Mouse (Mus musculus) layer of hippocampus, adult 11-12 months (tissue): Measurements from ENCODE around the gene Trim66.

ENCODE experiments used
- DNase-seq: peaks from one replicate; pipeline ENCODE4 v3.0.0; 2022; ENCODE audit warnings: low spot score

The Trim66 gene

GRCm38 (mm10) chr7:109508034-109508433 lies at the start of gene Trim66:
TSS of gene Trim66 (minus strand) at chr7:109508134.
- DNase-seq: no peak

- no peak for DNase-seq
Observed at GRCm38 (mm10) chr7:109546726-109547125, 38.8 kb upstream of the Trim66 start.

DNA sequence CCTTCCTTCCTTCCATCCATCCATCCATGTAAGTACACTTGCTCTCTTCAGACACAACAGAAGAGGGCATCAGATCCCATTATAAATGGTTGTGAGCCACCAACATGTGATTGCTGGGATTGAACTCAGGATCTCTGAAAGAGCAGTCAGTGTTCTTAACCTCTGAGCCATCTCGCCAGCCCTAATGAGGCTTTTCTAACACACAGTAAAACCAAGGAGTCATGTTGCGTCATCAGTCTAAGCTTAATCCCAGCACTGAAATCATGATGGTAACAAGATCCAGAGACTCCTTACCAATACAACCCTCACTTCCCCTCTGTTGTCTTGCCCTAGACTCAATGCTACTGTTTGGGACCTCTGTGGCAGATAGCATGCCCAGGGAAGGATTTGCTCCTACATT lies 38.3 kb upstream of the Trim66 start:
- no peak for DNase-seq

DNA sequence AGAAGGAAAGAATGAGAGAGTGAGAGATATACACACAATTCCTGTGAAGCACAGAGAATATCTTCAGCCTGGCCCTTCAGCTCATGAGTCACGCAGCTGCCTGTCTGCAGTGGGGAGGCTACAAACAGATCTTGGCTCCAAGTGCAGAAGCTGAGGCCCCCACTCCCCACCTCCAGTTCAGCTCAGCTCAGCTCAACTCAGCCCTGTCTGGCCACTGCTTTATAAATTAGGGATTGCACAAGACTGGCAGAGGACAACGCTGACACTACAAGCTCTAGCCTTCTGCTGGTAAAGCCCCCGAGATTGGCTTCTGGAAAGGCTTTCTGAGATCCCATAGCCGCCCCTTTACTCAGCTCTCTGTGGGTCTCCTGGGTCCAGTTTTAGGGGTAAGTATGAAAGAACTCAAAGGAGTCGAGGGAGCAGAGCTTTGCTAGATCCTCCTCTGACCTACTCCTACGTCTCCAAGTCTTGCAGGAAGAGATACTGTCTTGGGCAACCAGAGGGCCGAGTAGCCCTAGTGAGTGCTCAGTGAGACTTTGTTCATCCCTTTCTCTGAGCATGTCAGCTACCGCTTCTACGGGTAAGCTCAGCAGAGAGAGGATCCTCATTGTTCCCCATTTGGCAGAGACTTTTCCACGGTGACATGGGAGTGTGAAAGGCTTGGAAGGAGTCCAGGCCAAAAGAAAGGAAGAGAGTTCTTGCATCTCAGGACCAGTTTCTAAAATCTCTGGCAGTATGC lies 37.5 kb upstream of the Trim66 start:
- DNase-seq: no peak

- no peak for DNase-seq
Observed at GRCm38 (mm10) chr7:109544792-109545191, 36.9 kb upstream of the Trim66 start.

DNA sequence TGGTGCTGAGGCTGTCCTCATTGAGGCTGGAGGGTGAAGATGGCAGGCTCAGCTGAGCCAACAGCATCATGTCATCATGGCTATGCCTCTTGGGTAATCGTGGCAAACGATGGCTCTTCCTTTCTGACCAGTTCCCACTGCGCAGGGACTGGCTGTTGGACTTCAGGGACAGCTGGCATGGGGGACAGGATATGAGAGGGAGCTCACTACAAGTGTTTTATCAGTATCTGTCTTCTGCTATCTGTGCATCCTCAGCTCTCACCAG lies 34.4 kb upstream of the Trim66 start:
- no peak for DNase-seq

- no peak for DNase-seq
Observed at GRCm38 (mm10) chr7:109541609-109542363, 33.9 kb upstream of the Trim66 start.

DNA sequence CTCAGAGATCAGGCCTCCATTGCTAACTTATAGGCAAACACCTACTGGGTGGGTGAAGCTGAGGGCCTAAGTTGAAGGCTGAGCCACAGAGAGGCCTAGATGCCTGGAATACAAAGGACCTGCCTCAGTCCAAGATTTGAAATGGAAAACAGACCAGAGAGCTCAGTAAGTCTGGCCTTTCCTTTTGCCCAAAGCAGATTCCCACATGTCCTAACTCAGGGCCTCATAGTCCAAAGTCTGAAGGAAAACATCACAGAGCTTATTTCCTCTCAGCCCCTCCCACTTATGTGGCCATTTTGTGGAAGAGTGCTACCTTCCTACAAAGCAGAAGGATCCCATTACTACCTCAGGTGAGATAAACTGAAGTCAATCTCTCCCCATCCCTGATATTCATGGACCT lies 33.0 kb upstream of the Trim66 start:
- DNase-seq: no peak

GRCm38 (mm10) chr7:109536451-109536946 lies 28.6 kb upstream of the Trim66 start:
- peak; percentile 53 for DNase-seq

GRCm38 (mm10) chr7:109534921-109535320 lies 27.0 kb upstream of the Trim66 start:
- no peak for DNase-seq

- no peak for DNase-seq
Observed at GRCm38 (mm10) chr7:109533888-109534287, 26.0 kb upstream of the Trim66 start.

DNA sequence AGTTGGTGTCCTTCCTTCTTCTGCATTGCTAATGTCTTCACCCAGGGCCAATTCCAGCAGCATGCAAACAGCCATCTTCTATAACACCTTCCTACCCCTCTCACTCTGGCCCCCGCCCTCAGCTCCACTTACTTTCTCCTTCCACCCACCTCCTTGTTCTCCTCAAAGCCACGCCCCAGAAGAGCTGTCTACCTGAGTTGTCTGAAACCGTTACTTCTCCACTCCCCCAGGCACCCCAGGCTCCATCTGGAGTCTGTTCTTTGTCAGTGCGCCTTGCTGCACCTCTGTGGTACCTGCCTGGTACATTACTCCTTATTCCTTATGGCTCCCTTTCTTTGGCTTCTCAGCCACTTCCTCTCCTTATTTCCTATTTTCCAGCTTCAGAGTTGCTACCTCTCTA lies 25.2 kb upstream of the Trim66 start:
- DNase-seq: no peak

- DNase-seq: no peak
Observed at GRCm38 (mm10) chr7:109532691-109533090, 24.8 kb upstream of the Trim66 start.

- no peak for DNase-seq
Observed at GRCm38 (mm10) chr7:109531501-109531900, 23.6 kb upstream of the Trim66 start.

DNA sequence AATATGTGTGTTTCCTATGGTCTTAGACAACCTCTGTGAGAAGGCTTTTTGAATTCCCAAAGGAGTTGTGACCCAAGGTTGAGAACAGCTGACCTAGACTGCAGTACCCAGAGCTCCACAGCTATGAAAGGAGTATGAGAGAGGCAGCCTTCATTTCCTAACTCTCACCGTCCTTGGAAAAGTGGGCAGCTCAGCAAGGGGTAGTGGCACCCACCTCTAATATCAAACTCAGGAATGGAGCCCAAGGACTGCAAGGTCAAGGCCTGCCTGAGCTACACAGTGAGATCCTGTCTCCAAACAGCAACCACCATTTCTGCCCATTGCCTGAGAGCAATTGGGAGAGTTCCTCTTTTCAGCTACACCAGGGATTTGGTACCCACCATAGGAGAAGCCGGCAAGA lies 21.8 kb upstream of the Trim66 start:
- DNase-seq: no peak

- peak; percentile 52 for DNase-seq
Observed at GRCm38 (mm10) chr7:109528356-109528755, 20.4 kb upstream of the Trim66 start.

DNA sequence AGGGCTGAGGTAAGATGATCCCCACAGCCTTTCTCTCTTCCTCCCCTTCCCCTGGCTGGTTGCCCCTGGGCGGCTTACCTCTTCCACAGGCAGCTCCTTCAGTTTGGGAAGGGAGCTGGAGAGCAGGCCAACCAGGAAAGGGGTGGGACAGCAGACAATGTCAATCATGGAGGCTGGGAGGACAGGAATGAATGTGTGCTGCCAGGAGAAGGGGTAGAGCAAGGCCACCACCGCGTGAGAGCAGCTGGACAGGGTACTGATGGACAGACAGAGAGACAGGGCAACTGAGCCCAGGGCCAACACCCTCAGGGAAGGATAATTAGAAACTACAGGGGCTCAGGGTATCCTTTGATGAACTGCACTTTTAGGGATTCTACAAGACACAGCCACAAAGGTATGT lies 19.6 kb upstream of the Trim66 start:
- DNase-seq: no peak

DNA sequence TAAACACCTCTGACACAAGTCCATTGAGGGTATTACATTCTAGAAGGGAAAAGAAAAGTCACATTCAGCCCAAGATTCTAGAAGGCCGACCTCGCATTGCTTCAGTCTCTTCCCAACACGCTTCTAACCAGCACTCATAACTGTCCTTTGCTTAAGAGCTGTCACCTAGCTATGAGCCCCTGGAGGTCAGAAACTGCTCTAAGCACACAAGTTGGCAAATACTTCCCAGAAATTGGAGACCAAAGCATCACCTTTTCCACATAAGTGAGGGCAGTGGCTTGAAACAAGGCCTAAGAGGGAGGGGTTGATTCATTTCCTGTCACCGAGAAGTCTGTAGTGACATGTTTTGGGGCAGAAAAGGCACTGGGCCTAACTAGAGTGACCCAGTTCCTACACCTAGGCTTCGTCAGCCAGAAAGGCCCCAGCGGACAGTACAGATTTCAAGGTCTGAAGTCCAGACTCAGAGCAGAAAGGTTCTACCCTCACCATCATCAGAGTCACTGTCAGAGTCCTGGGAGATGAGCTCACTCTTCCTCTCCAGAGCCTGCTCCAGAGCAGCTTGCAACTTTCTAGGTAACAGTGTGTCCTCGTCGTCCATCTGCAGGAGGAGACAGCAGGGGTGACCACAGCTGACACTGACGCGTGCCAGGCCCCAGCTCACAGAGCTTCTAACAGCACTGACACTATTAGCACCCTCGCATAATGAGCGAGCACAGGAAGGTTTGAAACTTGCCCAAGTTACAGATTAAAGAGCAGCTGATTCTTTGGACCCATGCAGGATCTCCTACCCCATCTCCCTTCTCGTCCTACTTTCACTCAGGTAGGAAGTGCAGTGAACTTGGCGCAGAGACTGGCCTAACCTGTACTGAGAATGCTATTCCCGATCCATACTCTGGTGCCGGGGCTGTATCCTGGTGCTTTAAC lies 18.1 kb upstream of the Trim66 start:
- DNase-seq: no peak

- no peak for DNase-seq
Observed at GRCm38 (mm10) chr7:109524763-109525162, 16.8 kb upstream of the Trim66 start.

GRCm38 (mm10) chr7:109524442-109524744 lies 16.5 kb upstream of the Trim66 start:
- no peak for DNase-seq

- DNase-seq: no peak
Observed at GRCm38 (mm10) chr7:109523741-109524441, 16.0 kb upstream of the Trim66 start.

DNA sequence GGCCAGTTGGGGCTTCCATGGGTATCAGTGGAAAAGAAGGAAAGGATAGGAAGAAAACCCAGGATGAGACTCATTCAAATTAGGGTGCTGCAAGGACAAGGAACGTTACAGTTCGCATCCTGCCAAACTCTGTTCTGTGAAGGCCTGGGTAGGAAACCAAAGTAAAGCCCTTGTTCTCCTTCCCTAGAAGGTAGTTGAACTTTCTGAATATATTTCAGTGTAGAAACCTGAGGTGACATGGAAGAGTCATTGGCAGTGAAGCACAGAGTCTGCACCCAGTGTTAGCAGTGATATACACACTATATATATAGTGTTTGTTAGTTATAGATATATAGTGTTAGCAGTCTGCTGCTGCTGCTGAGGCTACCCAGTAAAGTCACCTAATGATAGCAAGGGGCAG lies 15.4 kb upstream of the Trim66 start:
- no peak for DNase-seq
